Mouse (Mus musculus) MEL (cell line): ENCODE results near the gene Tango2.

Experiments used
- CHD1 ChIP-seq: IDR thresholded peaks from 2 replicates; pipeline ENCODE4 v1.6.1; 2012; ENCODE audit warnings: low read depth, mild to moderate bottlenecking, inconsistent platforms, low read length, improper control_type of control experiment
- GATA1 ChIP-seq: IDR thresholded peaks from 2 replicates; pipeline ENCODE4 v1.6.1; 2011; ENCODE audit warnings: low read depth, low read length, improper control_type of control experiment
- MYC ChIP-seq: IDR thresholded peaks from 2 replicates; pipeline ENCODE4 v1.6.1; 2011; ENCODE audit warnings: low read depth, mild to moderate bottlenecking, low read length, improper control_type of control experiment, moderate library complexity

- TF ChIP-seq MYC (no peak), CHD1 (no peak), GATA1 (no peak)
Measured at GRCm38 (mm10) chr16:18385411-18385810, 37.5 kb upstream of the Tango2 start.
